Mouse (Mus musculus) frontal cortex, postnatal 25 days (tissue): ENCODE measurements at regions not wholly inside any gene's neighbourhood (a gene's known extent, or its start where the extent isn't known, plus 50 kb on each side); places are given as distances from the start of the nearest gene placed in this dataset.

Experiments used
- DNase-seq, 2 experiments: peaks; one replicate each; pipeline ENCODE4 v3.0.0; 2022; ENCODE audit warnings: low spot score in 2 of 2

DNA sequence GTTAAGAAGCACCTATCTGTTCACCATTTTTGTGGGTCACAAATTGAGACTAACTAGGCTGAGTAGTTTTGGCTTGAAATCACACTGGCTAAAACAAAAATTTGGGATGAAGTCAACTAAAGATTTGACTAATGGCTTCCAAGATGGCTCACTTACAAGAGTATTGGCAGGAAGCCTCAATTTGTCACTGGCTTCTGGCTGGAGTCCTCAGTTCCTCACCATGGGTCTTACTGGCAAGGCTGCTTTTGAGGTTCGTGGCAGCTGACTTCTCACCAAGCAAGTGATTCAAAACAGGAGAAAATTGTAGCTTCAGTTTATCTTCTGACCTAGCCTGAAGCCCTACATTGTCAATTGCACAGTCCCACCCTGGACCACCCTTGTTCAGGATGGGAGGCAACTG is 250.0 kb upstream of the Nbea start:
- no peak for DNase-seq

DNA sequence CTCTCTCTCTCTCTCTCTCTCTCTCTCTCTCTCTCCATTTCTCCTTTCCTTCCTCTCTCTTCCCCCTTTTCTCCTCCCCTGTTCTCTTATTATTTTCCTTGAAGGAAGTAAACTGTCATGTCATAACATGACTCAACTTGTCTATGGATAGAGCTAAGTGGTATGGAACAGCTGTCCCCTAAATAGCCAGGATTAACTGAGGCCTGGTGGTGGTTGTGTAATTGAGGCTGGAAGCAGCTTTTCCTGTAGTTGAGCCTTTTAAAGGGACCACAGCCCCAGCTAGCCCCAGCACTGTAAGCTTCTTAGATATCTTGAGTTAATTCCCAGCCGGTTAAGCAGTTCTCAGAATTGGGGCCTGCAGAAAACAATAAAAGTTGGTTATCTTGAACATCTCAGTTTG is 243.7 kb upstream of the Nbea start:
- DNase-seq = no peak

DNA sequence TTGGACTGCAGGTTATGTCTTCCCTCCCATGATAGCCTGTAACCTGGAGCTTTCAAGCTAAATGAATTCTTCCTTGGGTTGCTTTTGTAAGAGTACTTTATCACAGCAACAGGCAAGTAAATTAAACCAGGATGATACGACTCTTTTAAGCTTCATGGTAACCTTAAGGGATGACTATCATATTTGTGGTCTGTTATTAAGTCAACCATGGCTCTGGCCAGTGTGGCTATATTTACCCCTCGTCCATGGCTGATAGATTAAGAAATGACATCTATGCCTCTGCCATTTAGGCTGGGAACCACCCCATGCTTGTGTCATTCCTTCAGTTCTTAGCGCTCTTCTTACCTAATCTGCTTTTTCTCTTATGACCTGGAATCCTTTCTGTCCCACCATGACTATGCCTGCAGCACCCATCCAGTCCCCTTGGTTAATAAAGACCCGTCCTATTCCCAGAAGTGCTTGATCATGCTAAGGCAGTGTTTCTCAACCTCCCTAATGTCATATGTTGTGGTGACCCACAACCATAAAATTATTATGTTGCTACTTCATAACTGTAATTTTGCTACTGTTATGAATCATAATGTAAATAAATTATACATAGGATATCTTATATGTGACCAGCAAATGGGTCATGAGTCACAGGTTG is 214.5 kb upstream of the Nbea start:
- no peak for DNase-seq

DNA sequence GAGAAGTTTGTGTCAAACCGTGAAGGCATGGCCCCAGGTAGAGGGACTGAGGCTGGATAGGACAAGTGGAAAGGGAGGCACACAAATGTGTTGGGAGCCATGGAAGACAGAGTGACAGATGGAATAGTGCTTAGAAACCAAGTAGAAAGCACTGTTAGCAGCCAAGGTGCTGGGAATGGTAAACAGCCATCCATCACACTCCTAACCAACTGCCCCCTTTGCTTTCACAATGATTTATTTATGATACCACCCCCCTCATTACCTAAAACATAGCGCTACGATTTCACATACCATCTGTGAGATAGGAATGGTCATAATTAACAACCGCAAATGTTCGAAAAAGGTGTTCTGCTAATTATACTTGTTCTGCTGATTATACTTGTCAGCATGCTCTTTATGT is 209.6 kb upstream of the Nbea start:
- DNase-seq = no peak

DNA sequence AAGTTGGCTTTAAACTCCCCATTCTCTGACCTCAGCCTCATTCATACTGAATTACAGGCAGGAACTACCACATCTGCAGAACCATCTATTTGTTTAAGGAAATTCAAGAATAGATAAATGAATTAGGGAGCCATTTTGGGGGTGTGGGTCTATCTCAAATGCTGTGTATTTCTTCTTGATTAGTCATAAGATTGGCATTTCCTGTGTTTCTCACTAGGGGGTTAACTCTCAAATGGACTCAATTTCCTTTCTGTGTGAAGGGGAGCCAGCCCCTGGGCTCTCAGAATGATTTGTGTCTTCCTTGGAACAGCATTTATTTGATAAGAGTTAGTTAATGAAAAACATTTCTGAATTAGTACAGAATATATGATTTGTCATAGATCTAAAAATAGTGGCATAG is 196.8 kb upstream of the Nbea start:
- DNase-seq = no peak

DNA sequence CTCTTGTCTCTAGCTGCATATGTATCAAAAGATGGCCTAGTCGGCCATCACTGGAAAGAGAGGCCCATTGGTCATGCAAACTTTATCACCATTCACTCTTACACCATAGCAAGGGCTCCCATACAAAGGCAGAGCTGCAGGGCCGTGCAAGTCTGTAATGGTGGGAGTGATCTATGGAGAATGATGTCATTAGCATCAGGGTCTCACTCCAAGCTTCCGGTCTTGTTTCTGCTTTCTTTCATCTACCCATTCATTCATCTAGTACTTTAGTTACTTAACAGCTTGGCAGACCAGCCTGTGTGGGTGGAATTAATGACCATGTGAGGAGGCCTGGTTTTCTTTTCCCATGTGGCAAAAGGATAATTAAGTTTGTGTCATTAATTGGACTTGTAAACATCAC is 196.0 kb upstream of the Nbea start:
- DNase-seq = no peak

DNA sequence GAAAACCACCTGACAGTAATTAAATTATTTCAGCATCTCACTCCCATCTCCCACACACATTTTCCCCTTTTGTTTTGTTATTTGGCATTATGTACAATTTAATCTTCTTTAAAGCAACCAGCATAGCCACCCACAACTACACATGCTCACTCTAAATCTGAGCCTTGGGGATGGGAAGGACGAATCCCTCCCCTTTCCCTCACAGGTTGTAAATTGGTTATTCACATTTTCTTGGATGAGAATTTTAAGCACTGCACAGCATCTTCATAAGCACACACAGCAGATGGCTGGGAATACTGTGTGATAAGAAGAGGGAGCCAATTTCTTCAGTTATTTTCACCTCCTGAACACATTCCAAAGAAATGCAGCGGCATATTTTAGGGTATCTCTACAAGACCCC is 179.0 kb upstream of the Nbea start:
- no peak for DNase-seq

DNA sequence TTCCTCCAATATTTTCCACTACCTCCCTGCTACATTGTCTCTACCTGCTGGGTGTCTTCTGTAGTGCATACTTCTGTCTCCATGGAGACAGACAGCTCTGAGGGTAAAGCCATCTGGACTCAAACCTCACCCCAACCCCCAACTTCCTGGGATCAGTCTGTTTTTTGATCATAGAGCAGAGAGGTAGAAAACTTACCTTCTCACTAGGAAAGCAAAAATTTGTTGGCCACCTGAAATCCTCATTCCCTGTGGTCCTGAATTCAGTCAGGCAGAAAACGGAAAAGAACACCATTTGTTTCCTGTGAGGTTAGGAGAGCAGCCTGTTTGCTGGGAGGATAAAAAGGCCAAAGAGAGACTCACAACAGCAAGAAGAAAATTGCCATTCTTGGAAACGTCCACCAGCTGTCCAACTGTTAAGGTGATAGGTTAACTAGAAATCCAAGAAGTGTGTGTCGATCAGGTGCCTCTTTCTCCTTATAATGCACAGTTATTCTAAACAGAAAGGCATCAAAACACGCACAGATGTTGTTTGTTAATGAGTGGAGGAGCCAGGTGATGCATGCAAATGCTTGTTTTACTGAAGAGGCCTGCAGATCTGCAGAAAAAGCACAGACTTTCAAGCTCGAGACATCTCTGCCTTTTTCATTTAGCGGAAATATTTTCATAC is 173.7 kb upstream of the Nbea start:
- no peak for DNase-seq

DNA sequence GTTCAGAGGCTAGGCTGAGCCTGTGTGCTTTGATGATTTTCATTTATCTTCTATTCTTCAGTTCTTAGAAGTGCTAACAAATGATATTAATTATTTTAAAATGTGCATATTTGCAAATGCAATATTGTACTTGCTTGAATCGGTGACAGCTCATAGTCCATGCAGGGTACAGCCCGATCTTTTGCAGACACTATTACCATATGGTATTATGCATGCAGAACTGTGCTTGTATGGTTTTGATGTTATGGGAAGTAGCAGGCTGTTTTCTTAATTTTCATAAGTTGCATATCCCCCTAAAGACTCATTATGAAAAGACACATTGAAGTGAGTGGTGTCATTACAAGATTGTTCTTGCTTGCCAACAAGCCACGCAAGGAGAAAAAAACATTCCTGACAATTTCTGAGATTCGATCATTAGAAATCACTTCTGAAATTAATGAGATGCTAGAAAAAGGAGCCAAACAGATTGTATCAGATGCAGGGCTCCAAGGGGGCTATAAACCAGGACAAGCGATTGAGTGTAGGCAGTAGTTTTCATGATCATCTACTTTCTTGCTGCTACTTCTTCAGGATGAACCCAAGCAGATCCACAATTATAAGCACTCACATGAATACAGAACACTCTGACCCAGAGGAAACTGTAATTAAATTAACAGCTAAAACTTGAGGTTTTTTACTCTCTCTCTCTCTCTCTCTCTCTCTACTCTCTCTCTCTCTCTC is 172.8 kb upstream of the Nbea start:
- no peak for DNase-seq
